Mouse (Mus musculus) lung, postnatal 10 days (tissue): ENCODE measurements around the gene Ugt1a7c.
"Not testable (repeated sequence)": the region's sequence is repeated elsewhere in the genome, so short reads cannot be mapped to it uniquely, and the experiment has no call there.

Experiments
- DNase-seq: peaks from one replicate; pipeline ENCODE4 v3.0.0; 2021

Ugt1a7c gene

DNA sequence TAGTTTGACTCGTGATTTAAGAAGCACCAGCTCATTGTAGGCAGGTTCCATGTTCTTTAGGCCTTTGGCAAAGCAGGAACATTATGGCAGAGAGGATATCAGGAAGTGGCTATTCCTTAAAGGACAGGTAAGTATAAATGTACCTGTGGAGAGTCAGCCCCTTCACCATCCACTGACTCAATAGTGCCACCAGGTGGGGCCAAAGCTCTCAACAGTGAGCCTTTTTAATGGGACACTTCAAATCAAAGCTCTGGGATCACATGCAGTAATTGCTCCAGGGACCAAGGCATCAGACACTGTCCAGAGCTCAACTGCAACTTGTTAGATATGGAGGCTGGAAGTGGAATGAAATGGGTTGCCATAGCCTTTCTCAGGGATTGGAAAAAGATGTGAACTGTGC is 26.7 kb downstream of the Ugt1a7c start:
- peak; percentile 62 for DNase-seq

DNA sequence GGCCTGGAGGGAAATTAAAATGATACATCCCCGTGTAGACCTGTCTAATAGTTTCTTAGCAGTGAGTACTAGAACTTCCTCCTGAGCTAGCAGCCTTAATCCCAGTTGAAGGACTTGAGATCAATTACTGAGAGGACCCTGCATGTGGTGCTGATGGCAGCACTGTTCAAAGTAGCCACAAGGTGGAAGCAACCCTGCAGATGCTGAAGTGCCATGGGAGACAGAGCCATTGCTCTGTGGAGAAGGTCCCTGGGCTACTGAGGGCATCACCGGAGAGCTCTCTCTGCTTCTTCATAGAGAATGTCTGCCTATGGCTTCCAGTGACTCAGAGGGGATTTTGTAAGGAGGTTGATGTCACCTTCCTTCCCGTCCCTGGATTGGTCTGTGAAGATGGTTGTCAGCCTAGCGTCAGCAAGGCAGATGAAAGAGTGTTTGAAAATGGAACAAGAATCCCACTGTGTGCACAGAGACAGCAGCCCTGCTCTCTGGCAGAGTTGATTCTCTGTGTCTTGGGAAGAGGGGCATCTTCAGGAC is 31.0 kb downstream of the Ugt1a7c start:
- peak; percentile 24 for DNase-seq

DNA sequence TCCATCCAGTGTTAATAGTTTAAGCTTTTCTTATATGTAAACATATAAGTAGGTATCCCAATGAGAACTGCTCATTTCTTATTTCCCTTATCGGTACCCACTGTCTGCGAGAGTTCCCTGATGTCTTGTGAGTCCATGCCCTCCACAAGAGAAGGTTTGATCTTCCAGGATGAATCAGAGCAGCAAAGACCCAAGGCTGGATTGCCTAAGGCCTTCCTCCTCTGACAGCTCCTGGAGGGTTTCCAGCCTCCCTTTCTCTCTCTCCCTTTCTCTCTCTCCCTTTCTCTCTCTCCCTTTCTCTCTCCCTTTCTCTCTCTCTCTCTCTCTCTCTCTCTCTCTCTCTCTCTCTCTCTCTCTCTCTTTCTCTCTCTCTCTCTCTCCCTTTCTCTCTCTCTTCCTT is 34.2 kb downstream of the Ugt1a7c start:
- not testable (repeated sequence) for DNase-seq

DNA sequence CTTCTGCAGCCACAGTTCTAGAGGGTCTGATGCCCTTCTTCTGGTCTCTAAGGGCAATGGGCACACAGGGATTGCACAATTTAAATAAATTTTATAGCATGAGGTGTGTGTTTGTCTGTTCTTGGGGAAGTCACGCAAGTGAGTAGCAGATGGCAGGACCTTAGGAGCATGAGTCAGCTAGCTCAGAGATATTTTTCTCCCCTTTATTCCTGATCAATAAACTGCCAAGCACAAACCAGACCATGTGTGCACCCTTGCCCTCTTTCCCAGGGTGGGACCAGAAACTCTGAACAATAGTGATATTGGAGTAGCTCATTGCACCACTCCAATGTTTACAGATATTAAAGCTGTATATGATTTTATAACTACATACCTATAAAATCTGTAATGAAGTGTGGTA is 35.4 kb downstream of the Ugt1a7c start:
- DNase-seq = not testable (repeated sequence)

DNA sequence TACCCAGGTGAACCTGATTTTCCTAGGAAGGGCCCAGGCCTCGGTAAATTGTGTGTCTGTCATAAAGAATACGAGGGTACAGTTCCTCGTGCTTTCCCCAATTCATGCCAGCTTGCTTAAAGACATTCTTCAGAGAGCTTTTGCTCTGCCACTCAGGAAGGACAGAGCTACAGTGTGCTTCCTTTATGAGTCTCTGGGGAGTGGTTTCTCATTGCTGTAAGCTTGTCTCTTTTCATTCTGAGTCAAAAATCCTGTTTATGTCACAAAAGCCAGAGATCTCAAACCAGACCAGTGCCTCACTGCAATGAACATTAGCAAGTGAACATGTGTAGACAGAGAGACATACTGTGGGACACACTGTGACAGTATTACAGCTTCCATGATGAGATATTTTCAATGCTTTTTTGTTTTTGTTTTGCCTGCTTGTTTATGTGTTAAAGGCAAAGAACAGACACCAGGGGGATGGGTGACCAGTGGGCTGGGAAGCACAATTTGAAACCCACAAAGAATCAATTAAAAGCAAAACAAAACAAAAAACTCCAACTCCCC is 39.1 kb downstream of the Ugt1a7c start:
- no peak for DNase-seq

DNA sequence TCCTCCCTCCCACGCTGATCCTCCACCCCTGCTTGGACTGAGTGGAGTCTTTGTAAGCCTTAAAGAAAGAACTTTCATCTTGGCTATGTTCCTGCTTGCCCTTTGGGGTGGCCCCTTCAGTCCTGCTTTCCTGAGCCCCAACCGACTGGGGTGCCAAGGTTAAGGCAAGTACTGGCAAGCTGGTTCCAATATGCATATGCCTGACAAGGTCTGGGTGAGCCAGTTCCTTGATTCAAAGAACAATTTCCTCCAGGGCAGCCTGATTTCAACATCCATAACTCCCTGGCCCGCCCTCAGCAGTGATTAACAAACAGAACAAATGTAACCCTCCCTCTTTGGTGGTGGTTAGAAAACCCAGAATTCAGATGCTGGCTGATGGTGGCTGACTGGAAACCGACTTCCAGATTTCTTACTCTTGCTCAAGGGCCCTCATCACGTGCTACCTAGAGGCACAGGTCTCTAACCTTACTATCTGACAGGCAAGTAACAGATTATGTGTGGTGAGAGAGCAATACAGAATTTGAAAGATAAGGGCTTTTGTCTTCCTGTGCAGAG is 39.7 kb downstream of the Ugt1a7c start, which contains the start of gene Ugt1a6a:
TSS of gene Ugt1a6a (plus strand) at position 353 of the 555 bp plus-strand sequence.
- DNase-seq = peak; percentile 52

DNA sequence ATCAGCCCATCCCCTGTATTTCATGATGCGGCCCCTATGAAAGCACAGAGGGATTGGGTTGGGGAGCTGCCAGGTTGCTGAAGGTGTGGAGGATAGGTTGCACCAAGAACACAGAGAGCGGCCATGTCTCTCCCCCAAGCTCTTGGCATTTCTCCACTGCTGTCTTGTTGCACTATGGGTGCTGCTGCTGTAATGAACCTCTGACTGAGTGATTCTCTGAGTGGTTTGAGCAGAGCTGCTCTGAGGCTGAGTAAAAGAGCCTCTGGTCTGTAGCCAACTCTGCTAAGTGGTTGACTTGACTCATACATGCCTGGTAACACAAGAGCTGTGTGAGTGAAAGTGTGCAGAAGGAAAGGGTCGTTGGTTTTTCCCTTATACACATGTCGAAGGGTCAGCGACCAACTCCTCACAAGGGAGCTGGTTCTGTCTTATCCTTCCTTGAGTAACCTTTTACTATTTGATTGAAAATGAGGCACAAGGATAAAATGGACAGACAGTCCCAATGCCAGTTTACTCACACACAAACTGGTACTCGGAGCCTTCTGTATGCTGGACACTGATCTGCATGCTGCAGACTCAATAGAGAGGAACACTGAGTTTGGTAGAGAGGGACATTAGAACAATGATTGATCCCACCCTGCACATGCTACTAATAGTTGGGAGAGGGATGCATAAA is 40.5 kb downstream of the Ugt1a7c start:
- DNase-seq = peak; percentile 26

DNA sequence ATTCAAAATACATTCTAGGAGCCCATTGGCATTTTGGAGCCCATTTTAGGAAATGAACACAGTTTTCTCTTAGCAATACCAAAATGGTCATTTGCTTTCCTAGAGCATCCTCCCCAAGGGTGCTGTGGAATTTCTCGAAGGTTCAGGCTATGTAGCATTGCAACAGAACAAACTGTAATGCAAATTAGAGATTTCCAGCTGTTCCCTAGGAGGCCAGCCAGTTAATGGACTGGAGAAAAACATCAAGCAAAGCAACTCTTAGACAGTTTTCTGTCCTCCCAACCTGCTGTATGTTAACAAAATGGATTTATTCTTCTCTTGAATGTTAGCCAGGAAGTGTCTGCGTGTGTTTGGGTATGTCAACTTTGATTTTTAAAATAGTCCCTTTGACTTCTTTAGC is 41.8 kb downstream of the Ugt1a7c start:
- DNase-seq = peak; percentile 12

DNA sequence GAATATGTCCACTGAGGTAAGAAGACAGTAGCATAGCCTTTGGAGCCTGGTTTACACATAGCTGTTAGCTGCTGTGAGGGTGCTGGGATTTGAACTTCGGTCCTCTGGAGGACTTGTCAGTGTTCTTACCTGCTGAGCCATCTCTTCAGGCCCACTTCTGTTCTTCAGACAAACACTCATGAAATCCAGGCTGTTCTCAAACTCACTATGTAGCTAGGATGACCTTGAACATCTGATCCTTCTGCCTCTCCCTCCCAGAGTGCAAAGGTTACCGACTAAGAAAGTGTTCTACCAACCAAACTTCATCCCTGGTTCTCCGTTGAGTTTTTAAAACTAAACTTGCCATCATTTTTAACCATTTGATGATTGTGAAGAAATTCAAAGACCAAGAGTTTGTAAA is 42.4 kb downstream of the Ugt1a7c start:
- no peak for DNase-seq

DNA sequence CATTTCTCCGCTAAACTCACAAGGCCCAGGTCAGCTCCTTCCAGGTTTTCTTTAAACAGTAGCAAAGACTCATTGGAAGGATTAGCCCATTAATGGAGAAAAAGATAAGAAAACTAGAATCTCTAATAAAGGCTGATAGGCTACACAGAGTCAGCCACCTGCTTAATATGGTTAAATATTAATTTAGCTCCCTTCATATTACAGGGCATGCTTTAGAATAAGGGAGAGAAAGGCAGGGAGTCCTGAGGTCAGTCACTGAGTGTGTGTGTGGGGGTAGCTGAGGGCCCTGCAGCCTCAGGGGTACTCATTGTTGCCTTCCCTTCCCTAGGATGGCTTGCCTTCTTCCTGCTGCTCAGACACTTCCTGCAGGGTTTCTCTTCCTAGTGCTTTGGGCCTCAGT is 43.3 kb downstream of the Ugt1a7c start:
- DNase-seq = no peak

DNA sequence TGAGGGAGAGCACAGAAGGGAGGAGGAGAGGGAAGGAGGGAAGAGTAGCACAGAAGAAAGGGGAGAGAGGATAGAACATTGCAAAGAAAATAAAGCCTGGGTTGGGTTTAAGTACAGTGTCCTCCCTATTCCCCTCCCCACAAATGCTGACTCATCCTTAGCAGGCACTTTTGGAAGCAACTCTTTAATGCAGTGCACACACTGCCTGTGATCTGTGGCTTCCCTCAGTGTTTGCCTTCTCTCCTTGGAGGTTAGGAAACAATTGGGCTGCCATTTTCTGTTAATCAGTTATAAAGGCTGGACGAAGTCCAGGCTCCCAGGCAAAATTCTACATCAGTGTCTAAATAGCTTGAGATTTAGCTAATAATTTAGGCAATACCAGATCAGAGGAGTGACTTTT is 45.6 kb downstream of the Ugt1a7c start:
- peak; percentile 25 for DNase-seq

DNA sequence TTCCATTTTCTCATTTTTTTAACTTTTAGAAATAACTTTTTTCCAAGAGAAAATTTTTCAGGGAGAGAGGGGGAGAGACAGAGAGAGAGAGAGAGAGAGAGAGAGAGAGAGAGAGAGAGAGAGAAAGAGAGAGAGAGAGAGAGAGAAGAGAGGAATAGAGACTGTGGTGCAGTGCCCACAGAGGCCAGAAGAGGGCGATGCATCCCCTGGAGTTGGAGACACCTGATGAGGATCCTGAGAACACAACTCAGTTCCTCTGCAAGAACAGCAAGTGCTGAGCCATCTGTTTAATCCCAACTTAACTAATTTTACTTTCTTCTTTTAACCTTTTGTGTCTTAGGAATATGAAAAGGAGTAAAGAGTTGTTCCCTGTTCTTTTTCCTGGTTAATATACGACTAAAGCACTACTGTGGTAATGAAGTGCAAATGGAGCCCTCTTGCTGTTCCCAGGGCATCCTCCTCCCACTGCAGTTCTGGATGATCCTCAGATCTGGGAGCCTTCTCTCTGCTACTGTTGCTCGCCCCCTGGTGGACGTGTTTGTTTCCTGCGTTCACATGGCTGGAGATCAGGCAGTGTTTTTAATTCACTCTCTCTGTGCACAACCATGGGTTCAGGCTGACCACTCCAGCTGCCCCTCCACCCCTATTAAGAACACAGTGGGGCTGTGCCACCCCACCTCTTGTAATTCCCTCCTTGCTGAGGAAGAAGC is 49.3 kb downstream of the Ugt1a7c start:
- peak; percentile 61 for DNase-seq

DNA sequence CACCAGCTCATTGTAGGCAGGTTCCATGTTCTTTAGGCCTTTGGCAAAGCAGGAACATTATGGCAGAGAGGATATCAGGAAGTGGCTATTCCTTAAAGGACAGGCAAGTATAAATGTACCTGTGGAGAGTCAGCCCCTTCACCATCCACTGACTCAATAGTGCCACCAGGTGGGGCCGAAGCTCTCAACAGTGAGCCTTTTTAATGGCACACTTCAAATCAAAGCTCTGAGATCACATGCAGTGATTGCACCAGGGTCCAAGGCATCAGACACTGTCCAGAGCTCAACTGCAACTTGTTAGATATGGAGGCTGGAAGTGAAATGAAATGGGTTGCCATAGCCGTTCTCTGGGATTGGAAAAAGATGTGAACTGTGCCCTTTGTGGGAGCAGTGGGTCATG is 50.4 kb downstream of the Ugt1a7c start:
- peak; percentile 36 for DNase-seq

DNA sequence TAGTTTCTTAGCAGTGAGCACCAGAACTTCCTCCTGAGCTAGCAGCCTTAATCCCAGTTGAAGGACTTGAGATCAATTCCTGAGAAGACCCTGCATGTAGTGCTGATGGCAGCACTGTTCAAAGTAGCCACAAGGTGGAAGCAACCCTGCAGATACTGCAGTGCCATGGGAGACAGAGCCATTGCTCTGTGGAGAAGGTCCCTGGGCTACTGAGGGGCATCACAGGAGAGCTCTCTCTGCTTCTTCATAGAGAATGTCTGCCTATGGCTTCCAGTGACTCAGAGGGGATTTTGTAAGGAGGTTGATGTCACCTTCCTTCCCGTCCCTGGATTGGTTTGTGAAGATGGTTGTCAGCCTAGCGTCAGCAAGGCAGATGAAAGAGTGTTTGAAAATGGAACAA is 55.3 kb downstream of the Ugt1a7c start:
- not testable (repeated sequence) for DNase-seq

DNA sequence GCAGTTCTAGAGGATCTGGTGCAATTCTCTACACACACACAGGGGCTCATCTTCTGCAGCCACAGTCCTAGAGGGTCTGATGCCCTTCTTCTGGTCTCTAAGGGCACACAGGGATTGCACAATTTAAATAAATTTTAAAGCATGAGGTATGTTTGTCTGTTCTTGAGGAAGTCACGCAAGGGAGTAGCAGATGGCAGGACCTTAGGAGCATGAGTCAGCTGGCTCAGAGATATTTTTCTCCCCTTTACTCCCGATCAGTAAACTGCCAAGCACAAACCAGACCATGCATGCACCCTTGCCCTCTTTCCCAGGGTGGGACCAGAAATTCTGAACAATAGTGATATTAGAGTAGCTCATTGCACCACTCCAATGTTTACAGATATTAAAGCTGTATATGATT is 63.6 kb downstream of the Ugt1a7c start:
- no peak for DNase-seq

DNA sequence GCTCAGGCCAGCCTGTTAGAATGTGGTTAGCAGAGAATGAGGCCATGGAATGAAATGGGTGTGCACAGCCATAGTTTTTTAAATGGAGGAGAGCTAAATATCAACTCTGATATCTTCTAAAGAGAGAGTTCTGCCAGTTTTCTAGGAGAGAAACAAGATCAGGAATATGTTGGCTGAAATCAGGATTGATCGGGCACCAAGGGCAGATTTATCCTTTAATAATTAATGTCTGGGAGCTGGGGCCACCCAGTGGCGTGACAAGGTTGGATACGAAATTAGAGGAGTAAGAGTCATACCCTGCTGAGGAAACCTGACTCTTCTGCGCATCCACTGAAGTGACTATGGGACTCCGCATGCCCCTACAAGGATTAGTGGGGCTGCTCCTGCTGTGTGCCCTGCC is 70.8 kb downstream of the Ugt1a7c start, which contains the start of gene Ugt1a5:
TSS of gene Ugt1a5 (plus strand) at position 302 of the 400 bp plus-strand sequence.
- no peak for DNase-seq

DNA sequence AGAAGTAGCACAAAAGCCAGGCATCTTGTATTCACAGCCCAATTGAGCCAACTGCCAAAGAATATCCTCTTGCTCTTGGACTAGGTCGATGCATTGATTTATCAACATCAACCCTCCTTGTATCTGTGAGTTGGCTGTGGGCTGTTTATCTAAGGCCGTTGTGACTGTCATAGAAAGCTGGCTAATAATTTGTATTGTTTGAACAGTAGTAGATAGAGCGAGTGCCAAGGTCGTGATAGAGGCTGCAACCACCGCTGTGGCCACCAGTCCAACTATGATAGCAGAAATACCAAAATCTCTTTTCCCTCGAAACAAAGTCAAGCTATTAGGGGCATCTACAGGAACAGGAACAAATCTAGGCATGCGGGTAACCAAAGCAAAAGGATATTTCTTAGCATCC is 77.3 kb downstream of the Ugt1a7c start:
- DNase-seq = not testable (repeated sequence)

DNA sequence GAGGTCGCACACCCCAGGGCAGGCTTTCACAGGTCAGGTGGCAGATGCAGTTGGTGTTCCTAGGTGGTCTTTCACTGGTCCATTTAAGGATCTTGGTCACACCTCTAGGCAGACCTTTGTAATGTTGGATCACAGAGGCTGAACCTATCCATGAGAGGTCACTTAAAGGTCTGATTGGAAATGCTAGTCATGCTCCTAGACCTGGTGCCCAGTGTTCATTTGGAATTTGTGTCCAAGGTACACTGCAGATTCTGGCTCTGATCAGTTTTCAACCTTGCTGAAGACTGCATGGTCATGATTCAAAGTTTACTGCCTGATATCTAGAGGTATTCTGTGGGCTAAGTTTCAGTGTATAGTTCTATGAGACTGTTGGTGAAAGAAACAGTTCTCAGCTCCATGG is 84.8 kb downstream of the Ugt1a7c start:
- DNase-seq = no peak

DNA sequence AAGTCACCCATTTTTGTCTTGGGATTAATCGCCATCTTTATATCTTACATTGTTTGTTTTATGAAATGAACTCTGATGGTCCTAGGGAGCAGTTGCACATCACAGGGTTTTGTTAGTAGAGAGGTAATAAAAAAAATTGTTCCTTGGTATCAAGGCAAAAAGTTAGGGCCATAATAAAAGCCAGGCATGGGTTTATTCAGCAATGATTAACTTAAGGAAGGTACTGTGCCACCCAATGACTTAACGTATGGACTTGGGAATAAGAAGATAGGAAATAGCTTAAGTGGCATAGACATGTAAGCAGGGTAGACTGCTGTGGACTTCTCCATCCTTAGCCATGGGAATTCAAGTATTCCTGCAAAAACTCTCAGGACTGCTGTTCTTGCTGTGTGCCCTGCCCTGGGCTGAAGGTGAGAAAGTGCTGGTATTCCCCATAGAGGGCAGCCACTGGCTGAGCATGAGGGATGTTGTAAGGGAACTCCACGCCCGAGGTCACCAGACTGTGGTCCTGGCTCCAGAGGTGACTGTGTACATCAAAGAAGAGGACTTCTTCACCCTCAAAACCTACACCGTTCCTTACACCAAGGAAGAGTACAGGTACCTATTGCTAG is 91.6 kb downstream of the Ugt1a7c start:
- DNase-seq = no peak

DNA sequence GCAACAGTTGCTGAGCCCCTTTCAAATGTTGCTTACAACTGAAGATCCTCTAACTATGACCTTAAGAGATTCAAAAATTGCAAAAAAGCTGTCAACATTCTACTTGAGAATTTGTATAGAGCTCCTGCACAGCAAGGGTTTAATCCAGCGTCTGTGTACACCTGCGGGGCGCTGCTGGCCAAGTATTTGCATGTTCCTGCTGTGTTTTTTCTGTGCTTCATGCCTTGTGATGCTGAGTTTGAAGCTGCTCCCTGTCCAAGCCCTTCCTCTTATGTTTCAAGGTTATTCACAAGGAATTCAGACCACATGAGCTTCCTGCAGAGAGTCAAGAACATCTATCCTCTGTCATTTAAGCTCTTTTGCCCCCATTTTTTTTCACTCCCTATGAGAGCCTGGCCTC is 97.3 kb downstream of the Ugt1a7c start:
- DNase-seq = no peak

DNA sequence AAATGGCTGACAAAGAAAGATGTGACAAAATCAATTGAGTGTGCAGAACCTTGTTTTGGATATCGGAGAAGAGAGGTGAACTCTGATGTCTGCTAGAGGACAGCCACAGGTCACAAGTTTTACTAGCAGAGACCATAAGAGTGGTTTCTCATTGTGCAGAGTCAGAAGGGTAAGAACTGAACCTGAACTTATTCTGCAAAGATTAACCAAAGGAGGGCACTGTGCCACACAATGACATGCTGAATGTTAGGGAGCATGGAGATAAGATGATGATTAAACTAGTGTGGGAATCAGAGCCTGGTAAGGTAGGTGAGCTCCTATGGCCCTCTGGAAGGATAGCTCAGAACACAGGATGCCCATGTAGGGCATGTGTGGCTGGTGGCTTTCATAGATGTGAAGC is 100.8 kb downstream of the Ugt1a7c start:
- DNase-seq = no peak

DNA sequence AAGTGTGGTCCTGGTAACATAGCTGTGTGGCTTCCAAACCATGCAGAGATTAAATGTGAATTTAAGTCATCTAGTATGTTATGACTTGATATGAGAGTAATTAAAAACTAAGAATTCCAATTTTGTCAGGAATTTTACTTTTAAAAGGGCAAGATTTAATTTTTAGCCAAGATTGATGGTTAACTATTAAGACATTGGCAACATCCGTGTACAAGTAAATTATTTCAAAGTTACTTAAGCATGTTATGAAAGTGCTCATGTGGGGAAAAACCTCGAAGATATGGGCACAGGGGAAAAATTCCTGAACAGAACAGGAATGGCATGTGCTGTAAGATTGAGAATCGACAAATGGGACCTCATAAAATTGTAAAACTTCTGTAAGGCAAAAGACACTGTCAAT is 102.6 kb downstream of the Ugt1a7c start:
- DNase-seq = no peak

DNA sequence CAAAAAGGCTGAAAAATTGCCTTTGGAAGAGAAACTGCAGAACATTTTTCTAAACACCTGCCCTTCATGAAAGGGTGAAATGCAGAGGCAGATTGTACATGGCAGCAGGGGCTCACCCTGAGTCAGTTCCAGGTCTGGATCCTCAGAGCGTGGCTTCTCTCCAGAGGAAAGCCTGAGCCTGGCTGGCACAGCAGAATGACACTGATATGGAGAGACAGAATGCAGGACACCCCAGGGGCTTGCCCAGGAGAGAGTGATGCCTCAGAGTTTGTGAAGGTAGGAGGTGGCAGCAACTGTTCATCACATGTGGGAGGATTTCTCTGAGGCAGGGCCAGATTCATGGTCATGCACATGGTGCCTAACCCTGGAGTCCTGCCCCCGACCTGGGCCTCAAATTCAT is 105.1 kb downstream of the Ugt1a7c start:
- no peak for DNase-seq
